Mouse (Mus musculus) MEL-GATA-1-ER (cell line): Measurements from ENCODE around the gene Pradc1.
A peak's percentile ranks its signal among the peaks of the same experiment; 100 is the strongest.
"Not testable (repeated sequence)": the region's sequence is repeated elsewhere in the genome, so short reads cannot be mapped to it uniquely, and the experiment has no call there.

Experiments
- DNase-seq: peaks from one replicate; pipeline ENCODE4 v3.0.0-alpha.2; 2012; ENCODE audit warnings: low read depth; ENCODE audit errors: extremely low read depth

The Pradc1 gene

GRCm38 (mm10) chr6:85450697-85451663 lies 790 bp downstream of the Pradc1 start, which contains the start of gene Cct7:
Gene Cct7, plus strand, starts transcription at chr6:85451514.
- DNase-seq, result peak; percentile 97

- not testable (repeated sequence) for DNase-seq
Measured at GRCm38 (mm10) chr6:85450140-85450539, 1.6 kb downstream of the Pradc1 start.

GRCm38 (mm10) chr6:85447351-85447750 lies 4.4 kb downstream of the Pradc1 start:
- no peak for DNase-seq

- DNase-seq, result no peak
Measured at GRCm38 (mm10) chr6:85445286-85445685, 6.5 kb downstream of the Pradc1 start.

- no peak for DNase-seq
Measured at GRCm38 (mm10) chr6:85444266-85444965, 7.4 kb downstream of the Pradc1 start.

GRCm38 (mm10) chr6:85443488-85444233 lies 8.1 kb downstream of the Pradc1 start:
- no peak for DNase-seq

GRCm38 (mm10) chr6:85441142-85441541 lies 10.6 kb downstream of the Pradc1 start:
- no peak for DNase-seq

GRCm38 (mm10) chr6:85436631-85437030 lies 15.1 kb downstream of the Pradc1 start:
- no peak for DNase-seq

GRCm38 (mm10) chr6:85436204-85436603 lies 15.6 kb downstream of the Pradc1 start:
- no peak for DNase-seq

- no peak for DNase-seq
Measured at GRCm38 (mm10) chr6:85433865-85434264, 17.9 kb downstream of the Pradc1 start.

GRCm38 (mm10) chr6:85431842-85432431 lies 19.8 kb downstream of the Pradc1 start, which contains the start of gene Smyd5:
Gene Smyd5, plus strand, starts transcription at chr6:85431989.
- DNase-seq, result no peak

- DNase-seq, result no peak
Measured at GRCm38 (mm10) chr6:85431274-85431841, 20.4 kb downstream of the Pradc1 start.

GRCm38 (mm10) chr6:85423836-85424379 lies 27.9 kb downstream of the Pradc1 start, which contains the start of gene Noto:
Gene Noto, plus strand, starts transcription at chr6:85423886.
- no peak for DNase-seq

GRCm38 (mm10) chr6:85419150-85419549 lies 32.6 kb downstream of the Pradc1 start:
- DNase-seq, result no peak

GRCm38 (mm10) chr6:85415829-85416228 lies 35.9 kb downstream of the Pradc1 start:
- no peak for DNase-seq

- peak; percentile 66 for DNase-seq
Measured at GRCm38 (mm10) chr6:85410771-85411273, 40.9 kb downstream of the Pradc1 start.

- no peak for DNase-seq
Measured at GRCm38 (mm10) chr6:85409003-85409402, 42.8 kb downstream of the Pradc1 start.

GRCm38 (mm10) chr6:85403039-85403438 lies 48.7 kb downstream of the Pradc1 start:
- DNase-seq, result no peak

- DNase-seq, result no peak
Measured at GRCm38 (mm10) chr6:85402613-85403012, 49.2 kb downstream of the Pradc1 start.

- DNase-seq, result no peak
Measured at GRCm38 (mm10) chr6:85399715-85400114, 52.1 kb downstream of the Pradc1 start.
